Mouse (Mus musculus) CD4-positive, CD25-positive, alpha-beta regulatory T cell (primary cell): ENCODE results near the gene Tbc1d30. TPM values are rescaled to one million over a fixed set of nuclear protein-coding genes. Genes with fewer than 3 reads are reported as not detected.

Experiments
- polyA plus RNA-seq: library from polyadenylated mRNA; unstranded; fragments of 100-300 nt; shearing (Covaris generic); gene quantifications from one replicate; pipeline ENCODE4 v1.2.1, GENCODE M21; 2017

The Tbc1d30 gene
- polyA plus RNA-seq = 14.4 TPM

GRCm38 (mm10) chr10:121351066-121351581 is at the start of gene Tbc1d30:
TSS of gene Tbc1d30 (minus strand) at chr10:121351278.

GRCm38 (mm10) chr10:121364801-121365564 is 13.9 kb upstream of the Tbc1d30 start, which contains the start of gene Gns:
TSS of gene Gns (plus strand) at chr10:121365090.

Other genes starting within 250 kb of the Tbc1d30 start
- gene Gns, start 13.8 kb upstream of the Tbc1d30 start, polyA plus RNA-seq = 38.5 TPM
- 22.6 TPM for gene Rassf3, start 125.1 kb upstream of the Tbc1d30 start, polyA plus RNA-seq
- 83.0 TPM for gene Tbk1, start 235.5 kb upstream of the Tbc1d30 start, polyA plus RNA-seq